Mouse (Mus musculus): ENCODE measurements at regions not wholly inside any gene's neighbourhood (a gene's known extent, or its start where the extent isn't known, plus 50 kb on each side); places are given as distances from the start of the nearest gene placed in this dataset.

GRCm38 (mm10) chr10:92298693-92299092 lies 423.5 kb downstream of the Nedd1 start:
- TF ChIP-seq MYOD1 (IDR thresholded peaks at IDR 0.05; ENCODE audit: control insufficient read depth, insufficient read length, low read depth) (no peak), CTCF (IDR thresholded peaks at IDR 0.05; ENCODE audit: control insufficient read depth, insufficient read depth, insufficient read length) (no peak), USF1 (IDR thresholded peaks at IDR 0.05; ENCODE audit: low read depth) (no peak), MAX (IDR thresholded peaks at IDR 0.05) (no peak), MYOG (IDR thresholded peaks at IDR 0.05; ENCODE audit: control insufficient read depth, extremely low read depth, insufficient read length) (no peak)
